Mouse (Mus musculus): ENCODE data around the gene Wfdc6b. TPM values are rescaled to one million over a fixed set of nuclear protein-coding genes. Genes with fewer than 3 reads are reported as not detected.

Gene Wfdc6b
- polyA plus RNA-seq, 1 experiment: not detected

DNA sequence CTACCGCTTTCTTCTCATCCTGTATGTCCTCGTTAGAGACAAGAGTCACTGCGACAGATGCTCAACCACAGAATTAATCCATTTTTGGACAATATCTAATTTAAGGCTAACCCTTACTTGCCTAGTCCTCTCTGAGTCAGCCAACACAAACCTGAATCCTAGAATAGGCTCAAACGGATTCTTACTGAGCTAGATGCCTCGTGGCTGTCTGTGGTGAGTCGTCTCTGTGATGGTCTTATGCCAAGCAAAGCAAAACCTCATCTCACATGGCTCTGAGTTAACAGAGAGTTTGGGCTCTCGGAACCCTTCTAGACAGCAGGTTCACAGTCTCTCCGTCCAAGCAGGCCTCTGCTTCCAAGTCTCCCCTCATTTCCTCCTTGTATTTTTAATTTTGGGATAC is 8.9 kb upstream of the Wfdc6b start:
- Histone ChIP-seq H3K4me3 (replicated peaks) (no peak overlapping the region), H3K4me1 (no peaks in the 10 kb centered on the region), H3K36me3 (replicated peaks; ENCODE audit: low read length) (no peaks in the 10 kb centered on the region), H3K27me3 (replicated peaks) (peaks cover 33% of the 10 kb centered on the region), H3K9me3 (peaks cover 22% of the 10 kb centered on the region)
- no peak for TF ChIP-seq GATA1 (IDR thresholded peaks at IDR 0.05; ENCODE audit: borderline replicate concordance, low read length)
- TF ChIP-seq FLI1 (IDR thresholded peaks at IDR 0.05; ENCODE audit: low read length): no peak

DNA sequence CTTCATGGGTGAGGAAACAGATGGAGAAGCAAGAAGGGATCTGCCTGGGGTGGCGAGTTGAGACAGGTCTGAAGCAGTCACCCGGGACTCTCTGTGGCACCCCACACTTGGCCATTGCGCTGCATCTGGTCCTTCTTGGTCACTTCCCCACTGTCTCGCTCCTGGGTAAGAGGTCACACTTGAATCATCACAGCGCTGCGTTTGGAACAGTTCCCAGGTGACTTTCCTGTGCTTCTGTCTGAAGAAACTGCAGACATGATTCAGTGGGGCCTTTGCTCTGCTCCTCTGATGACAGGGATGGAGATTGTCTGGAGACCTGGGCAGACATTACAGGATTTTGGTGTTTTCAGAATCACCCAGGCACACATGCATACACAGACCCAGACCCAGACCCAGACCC is 4.5 kb upstream of the Wfdc6b start:
- no peaks in the 10 kb centered on the region for H3K36me3 ChIP-seq (replicated peaks; ENCODE audit: low read length)

DNA sequence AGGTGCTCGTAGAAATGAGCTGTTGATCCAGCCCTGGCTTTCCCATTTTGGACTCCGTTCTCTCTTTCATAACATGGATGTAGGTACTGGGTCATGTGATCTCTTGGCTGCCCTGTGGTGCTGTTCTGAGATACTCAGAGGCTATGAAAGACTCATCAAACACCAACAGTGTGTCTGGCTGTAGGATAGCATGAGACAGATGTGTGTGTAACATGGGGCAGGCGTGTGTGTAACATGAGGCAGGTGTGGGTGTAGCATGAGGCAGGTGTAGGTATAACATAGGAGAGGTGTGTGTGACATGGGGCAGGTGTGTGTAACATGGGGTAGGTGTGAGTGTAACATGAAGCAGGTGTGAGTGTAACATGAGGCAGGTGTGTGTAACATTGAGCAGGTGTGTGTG is 2.1 kb downstream of the Wfdc6b start:
- Histone ChIP-seq H3K4me3 (replicated peaks) (peak overlapping the region; percentile 30), H3K9me3 (no peaks in the 10 kb centered on the region), H3K36me3 (replicated peaks; ENCODE audit: low read length) (no peaks in the 10 kb centered on the region), H3K27me3 (replicated peaks) (peaks cover 6% of the 10 kb centered on the region), H3K4me1 (no peaks in the 10 kb centered on the region)
- TF ChIP-seq GATA1 (IDR thresholded peaks at IDR 0.05; ENCODE audit: borderline replicate concordance, low read length) (no peak), FLI1 (IDR thresholded peaks at IDR 0.05; ENCODE audit: low read length) (no peak)

More for the DNA sequence above, 4.5 kb upstream of the Wfdc6b start:
- TF ChIP-seq FLI1 (IDR thresholded peaks at IDR 0.05; ENCODE audit: low read length): no peak
- Histone ChIP-seq H3K27me3 (replicated peaks) (peaks cover 31% of the 10 kb centered on the region), H3K4me3 (replicated peaks) (no peak overlapping the region), H3K4me1 (no peaks in the 10 kb centered on the region), H3K9me3 (peaks cover 2% of the 10 kb centered on the region)

DNA sequence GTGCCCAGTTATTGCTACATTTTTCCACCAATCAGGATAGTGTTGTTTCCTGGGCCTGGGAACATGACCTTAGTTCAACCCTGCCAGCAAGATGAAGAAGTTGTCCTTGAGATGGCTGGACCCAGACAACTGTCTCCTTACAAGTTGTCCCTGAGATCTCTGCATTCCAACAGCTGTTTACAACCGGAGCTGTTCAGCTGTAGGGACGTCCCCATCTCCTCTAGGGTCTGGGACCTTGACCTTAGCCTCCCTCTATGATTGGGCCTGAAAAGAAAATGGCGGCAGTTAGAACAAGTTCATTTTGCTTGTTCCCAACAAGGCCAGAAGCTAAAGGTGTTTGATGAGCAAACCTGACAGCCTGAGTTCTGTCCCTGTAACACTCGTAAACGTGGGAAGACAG is 5.7 kb downstream of the Wfdc6b start:
- Histone ChIP-seq H3K27me3 (replicated peaks) (peaks cover 17% of the 10 kb centered on the region), H3K9me3 (no peaks in the 10 kb centered on the region)

DNA sequence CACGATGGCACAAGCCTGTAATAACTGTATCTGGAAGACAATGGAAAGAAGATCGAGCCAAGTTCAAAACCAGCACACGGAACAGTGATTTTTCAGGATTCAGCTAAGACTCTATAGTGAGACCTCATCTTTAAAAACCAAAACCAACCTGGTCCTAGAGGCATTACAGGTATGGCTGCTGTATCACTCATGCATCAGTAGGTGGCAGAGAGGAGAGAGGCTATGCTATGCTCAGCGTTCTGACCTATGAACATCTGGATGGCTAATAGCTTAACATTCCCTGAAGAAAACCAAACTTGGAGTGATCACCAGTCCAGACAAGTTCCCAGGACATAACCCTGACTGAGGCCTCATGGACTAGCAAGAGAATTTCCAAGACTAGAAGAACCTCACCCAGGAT is 8.5 kb downstream of the Wfdc6b start:
- Histone ChIP-seq H3K9me3 (no peaks in the 10 kb centered on the region), H3K36me3 (replicated peaks; ENCODE audit: low read length) (no peaks in the 10 kb centered on the region), H3K27me3 (replicated peaks) (peaks cover 24% of the 10 kb centered on the region), H3K4me3 (replicated peaks) (no peak overlapping the region), H3K4me1 (no peaks in the 10 kb centered on the region)
- TF ChIP-seq FLI1 (IDR thresholded peaks at IDR 0.05; ENCODE audit: low read length) (no peak), GATA1 (IDR thresholded peaks at IDR 0.05; ENCODE audit: borderline replicate concordance, low read length) (no peak)

More for the DNA sequence above, 5.7 kb downstream of the Wfdc6b start:
- Histone ChIP-seq H3K4me1 (no peaks in the 10 kb centered on the region), H3K36me3 (replicated peaks; ENCODE audit: low read length) (no peaks in the 10 kb centered on the region), H3K4me3 (replicated peaks) (no peak overlapping the region)
- no peak for TF ChIP-seq FLI1 (IDR thresholded peaks at IDR 0.05; ENCODE audit: low read length)
- no peak for TF ChIP-seq GATA1 (IDR thresholded peaks at IDR 0.05; ENCODE audit: borderline replicate concordance, low read length)

DNA sequence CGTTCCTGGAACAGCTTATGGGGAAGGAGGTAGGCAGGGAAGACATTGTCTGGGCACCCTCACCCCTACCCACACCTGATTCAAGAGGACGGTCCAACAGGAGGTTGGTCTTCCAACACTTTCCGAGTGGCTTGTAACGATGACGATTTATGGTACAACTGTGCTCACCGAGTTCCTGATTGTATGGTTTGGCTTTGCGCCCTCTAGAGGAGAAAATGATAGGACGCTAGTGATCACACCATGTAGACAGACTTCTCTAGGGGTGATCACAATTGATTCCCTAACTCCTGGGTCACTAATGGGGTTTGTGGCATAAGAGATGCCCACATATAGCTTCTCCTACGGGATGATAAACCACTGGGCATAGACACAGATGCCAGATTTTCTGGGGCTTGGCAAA is 21.9 kb downstream of the Wfdc6b start:
- TF ChIP-seq FLI1 (IDR thresholded peaks at IDR 0.05; ENCODE audit: low read length): no peak
- TF ChIP-seq GATA1 (IDR thresholded peaks at IDR 0.05; ENCODE audit: borderline replicate concordance, low read length): no peak
- Histone ChIP-seq H3K9me3 (peaks cover 16% of the 10 kb centered on the region), H3K4me1 (no peaks in the 10 kb centered on the region), H3K27me3 (replicated peaks) (peaks cover 4% of the 10 kb centered on the region), H3K36me3 (replicated peaks; ENCODE audit: low read length) (no peaks in the 10 kb centered on the region), H3K4me3 (replicated peaks) (no peak overlapping the region)

DNA sequence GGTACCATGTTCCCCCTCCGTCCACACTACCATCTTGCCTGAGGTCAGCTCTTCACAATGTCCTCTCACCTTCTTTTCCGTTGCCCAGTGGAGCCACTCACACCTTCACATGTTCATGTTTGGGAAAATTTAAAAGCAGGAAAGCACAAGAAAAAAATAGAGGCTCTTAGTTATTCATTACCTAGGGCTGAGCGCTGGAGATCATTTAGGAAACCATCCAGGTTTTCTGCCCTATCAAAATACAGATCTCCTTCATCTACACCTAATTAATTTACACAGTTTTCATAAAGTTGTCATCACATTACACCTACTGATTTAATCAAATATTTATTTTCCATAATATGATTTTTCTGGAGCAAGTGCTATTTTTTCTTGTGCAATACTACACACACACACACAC is 25.4 kb downstream of the Wfdc6b start, which contains the start of gene Wfdc16:
Gene Wfdc16, minus strand, starts transcription at position 101 of the 400 bp plus-strand sequence.
- TF ChIP-seq GATA1 (IDR thresholded peaks at IDR 0.05; ENCODE audit: borderline replicate concordance, low read length): no peak
- TF ChIP-seq FLI1 (IDR thresholded peaks at IDR 0.05; ENCODE audit: low read length): no peak
- Histone ChIP-seq H3K4me3 (replicated peaks) (peak within 1 kb of the TSS; percentile 59), H3K27me3 (replicated peaks) (peaks cover 6% of the 10 kb centered on the region), H3K4me1 (0 out of 2 replicates have a peak, but pooled peaks cover 2% of the 10 kb centered on the region), H3K9me3 (peaks cover 16% of the 10 kb centered on the region), H3K36me3 (replicated peaks; ENCODE audit: low read length) (no peaks in the 10 kb centered on the region)

DNA sequence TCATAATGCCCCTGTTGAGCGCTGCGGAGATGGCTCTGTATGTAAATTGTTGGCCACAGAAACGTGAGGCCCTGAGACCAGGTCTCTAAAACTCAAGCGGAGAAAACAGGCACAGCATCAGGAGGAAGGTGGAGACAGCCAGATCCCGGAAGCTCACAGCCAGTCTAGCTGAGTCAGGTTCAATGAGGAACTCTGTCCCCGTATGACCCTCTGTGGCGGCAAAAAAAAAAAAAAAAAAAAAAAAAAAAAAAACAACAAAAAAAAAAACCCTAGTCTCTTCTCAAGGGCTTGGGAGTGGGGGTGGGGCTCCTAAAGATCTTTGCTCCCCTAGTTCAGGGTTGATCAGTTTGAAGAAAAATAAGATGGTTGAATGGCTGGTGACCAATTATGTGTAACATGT is 27.8 kb downstream of the Wfdc6b start:
- Histone ChIP-seq H3K9me3 (peaks cover 12% of the 10 kb centered on the region), H3K4me1 (0 out of 2 replicates have a peak, but pooled peaks cover 2% of the 10 kb centered on the region), H3K36me3 (replicated peaks; ENCODE audit: low read length) (no peaks in the 10 kb centered on the region), H3K27me3 (replicated peaks) (peaks cover 4% of the 10 kb centered on the region), H3K4me3 (replicated peaks) (no peak overlapping the region)
- TF ChIP-seq FLI1 (IDR thresholded peaks at IDR 0.05; ENCODE audit: low read length) (no peak), GATA1 (IDR thresholded peaks at IDR 0.05; ENCODE audit: borderline replicate concordance, low read length) (no peak)

DNA sequence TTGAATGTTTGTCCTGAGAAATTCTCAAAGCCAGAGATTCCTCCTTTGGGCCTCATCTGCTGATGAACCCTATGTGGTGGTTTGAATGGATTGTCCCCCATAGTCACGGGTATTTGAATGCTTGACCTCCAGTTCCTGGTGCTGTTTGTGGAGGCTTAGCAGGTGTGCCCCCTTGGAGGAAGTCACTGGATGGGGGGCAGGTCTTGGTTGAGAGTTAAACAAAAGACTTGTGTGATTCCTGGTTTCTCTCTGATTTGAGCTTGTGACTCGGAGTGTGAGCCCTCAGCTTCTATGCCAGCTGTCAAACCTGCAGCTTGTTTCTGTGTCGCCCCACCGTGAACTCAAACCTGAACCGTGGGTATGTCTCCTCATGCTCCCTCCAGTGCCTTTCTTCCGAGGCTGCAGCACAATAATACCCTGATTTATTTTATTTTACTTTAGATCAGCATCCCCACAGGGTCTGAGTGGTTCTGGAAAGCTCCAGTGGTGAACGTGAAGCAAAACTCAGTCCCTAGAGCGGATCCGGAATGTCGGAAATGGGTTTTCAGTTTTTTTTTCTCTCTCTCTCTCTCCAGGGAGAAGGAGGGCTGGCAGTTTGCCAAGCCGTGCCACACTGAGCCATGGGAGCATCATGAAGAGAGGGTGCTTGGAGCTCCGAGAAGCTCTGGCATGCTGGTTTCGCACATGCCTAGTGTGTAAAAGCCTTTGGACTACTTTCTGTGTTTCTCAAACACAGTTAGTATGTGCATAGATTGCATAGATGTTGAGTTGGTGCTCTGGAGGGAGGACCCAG is 28.8 kb downstream of the Wfdc6b start:
- no peak for TF ChIP-seq GATA1 (IDR thresholded peaks at IDR 0.05; ENCODE audit: borderline replicate concordance, low read length)
- no peak for TF ChIP-seq FLI1 (IDR thresholded peaks at IDR 0.05; ENCODE audit: low read length)
- H3K36me3 ChIP-seq (replicated peaks; ENCODE audit: low read length): no peaks in the 10 kb centered on the region
- peaks cover 4% of the 10 kb centered on the region for H3K27me3 ChIP-seq (replicated peaks)
- 0 out of 2 replicates have a peak, but pooled peaks cover 2% of the 10 kb centered on the region for H3K4me1 ChIP-seq
- no peak overlapping the region for H3K4me3 ChIP-seq (replicated peaks)
- H3K9me3 ChIP-seq: peaks cover 12% of the 10 kb centered on the region

DNA sequence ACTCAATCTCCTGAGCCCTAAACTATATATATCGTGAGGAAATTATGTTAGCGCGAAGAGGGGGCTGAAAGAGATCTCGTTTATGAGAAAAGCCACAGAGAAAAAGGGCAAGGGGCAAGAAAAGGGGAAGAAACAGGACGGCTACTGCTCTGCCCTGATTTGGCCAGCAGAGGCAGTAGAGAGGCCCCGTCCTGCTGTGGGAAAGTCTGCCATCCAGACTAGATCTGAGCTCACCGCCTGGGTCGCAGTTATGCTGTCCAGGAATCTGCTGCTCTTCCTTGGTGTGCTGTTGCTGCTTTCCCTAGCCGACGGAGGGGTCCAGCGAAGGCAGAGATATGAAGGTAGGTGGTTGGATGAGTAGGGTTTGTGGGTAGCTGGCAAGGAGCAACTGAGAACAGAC is 42.5 kb downstream of the Wfdc6b start, which contains the start of gene Wfdc10:
Gene Wfdc10, plus strand, starts transcription at position 189 of the 400 bp plus-strand sequence.
- no peaks in the 10 kb centered on the region for H3K9me3 ChIP-seq
- TF ChIP-seq FLI1 (IDR thresholded peaks at IDR 0.05; ENCODE audit: low read length) (no peak), GATA1 (IDR thresholded peaks at IDR 0.05; ENCODE audit: borderline replicate concordance, low read length) (no peak)
- H3K27me3 ChIP-seq (replicated peaks): peaks cover 6% of the 10 kb centered on the region
- no peaks in the 10 kb centered on the region for H3K36me3 ChIP-seq (replicated peaks; ENCODE audit: low read length)
- H3K4me1 ChIP-seq: peaks cover 8% of the 10 kb centered on the region
- H3K4me3 ChIP-seq (replicated peaks): no peak within 1 kb of the TSS
